Mouse (Mus musculus): ENCODE data around the gene Ints7.

The Ints7 gene

DNA sequence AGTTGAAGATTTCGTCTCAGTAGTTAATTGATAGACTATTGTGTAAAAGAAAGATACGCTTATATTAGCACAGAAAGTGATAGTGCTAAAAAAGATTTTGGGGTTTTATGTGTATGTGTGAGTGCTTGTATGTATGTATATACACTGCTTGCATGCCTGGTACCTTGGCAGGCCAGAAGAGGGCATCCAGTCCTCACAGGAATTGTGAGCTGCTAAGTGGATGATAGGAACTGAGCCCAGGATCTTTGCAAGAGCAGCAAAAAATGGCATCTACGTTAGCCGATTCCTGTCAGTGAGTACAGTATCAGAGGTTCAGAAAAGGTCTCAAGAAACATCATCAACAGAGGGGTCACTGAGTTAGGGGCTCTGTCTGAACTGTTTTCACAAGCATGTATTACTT, 9.0 kb downstream of the Ints7 start:
- no peak for DNase-seq (ENCODE audit: low read depth, low spot score)

DNA sequence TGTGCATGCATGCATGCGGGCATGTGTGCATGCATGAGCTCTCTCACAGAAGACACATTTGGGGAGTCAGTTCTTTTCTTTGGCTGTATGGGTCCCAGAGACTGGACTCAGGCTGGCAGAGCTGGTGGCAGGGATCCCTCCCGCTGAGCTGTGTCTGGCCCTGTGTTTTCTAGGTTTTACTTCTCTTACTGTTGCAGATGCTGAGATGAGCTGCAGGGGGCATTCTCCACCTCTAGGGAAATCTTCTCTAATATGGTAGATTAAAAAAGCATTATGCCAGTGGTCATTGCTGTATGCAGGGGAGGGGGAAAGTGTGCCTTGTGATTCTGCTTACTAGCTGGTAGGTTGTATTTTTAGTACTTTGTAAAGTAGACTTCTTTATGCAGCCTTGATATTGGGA, 10.3 kb downstream of the Ints7 start:
- no peak for DNase-seq (ENCODE audit: low read depth, low spot score)

DNA sequence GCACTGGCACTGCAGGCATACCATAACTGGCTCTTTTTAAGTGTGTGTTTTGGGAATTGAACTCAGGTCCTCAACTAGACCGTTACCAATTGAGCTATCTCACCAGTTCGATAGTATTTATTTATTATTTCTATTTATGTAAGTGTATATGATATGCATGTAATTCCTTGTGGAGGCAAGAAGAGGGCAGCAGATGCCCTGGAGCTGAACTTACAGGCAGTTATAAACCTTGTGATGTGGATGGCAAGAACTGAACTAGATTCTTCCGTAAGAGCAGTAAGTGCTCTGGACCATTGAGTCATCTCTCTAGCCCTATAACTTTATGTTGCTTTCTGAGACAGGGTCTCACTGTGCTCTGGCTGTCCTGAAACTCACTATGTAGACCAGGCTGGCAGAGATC, 11.6 kb downstream of the Ints7 start:
- no peak for DNase-seq (ENCODE audit: low read depth, low spot score)

DNA sequence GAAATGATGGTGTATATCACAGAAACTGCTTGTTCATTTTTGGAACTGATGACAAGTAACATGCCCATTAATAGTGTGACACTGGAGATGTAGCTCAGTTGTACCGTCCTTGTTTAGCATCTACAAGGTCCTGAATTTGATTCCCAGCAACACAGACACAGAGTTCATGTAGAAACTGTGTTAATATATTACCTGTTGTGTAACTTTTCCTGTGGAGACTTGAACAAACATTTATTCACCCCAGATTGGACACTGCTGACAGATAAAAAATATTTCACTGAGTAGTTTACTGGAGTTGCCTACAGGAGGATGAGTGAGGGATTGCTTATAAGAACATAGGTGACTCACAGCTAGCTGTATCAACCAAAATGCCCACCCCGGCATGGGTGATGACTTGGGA, 13.3 kb downstream of the Ints7 start:
- DNase-seq (ENCODE audit: low read depth, low spot score) = no peak

DNA sequence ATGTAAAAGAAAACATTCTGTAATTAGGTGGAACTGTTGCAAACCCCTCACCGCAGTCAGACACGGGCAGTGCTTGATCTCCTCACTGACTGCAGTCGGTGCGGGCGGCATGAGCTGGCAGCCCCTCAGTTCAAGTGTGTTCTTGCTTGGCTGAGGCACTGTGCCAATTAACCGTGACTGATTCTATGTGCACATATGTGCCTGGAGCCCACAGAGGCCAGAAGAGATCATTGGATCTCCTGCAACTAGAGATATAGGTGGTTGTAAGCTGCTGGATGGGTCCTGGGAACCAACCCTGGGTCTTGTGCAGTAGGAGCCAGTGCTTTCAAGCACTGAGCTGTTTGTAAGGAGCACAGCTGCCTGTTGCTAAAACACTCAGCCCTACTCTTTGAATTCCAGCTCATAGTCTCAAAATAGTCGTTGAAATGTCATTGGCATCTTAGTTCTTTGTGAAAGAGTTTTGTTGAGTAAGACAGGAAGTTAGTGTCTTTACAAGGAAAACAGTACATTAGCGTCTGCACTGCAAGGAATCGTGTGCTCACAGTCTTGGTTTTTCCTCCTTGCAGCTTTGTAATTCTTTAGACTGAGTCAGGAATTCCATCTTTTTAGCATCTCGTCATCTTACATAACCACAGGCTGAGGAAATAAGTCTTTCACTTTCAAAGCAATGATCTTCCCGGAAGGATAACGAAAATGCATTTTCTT, 16.7 kb downstream of the Ints7 start:
- DNase-seq (ENCODE audit: low read depth, low spot score) = no peak

DNA sequence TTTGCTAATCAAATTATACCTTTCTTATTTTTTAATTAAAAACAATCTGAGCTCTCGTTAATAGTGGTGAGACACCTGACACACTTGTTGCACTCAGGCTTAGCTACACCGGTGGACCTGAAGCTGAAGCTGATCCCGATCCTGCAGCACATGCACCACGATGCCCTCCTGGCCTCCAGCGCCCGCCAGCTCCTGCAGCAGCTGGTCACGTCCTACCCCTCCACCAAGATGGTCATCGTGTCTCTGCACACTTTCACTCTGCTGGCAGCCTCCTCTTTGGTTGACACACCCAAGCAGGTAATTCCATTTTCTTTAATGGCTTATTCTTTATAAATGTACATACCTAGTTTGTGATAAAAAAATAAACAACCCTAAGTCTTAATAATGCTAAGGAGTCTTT, 20.6 kb downstream of the Ints7 start:
- no peak for DNase-seq (ENCODE audit: low read depth, low spot score)

DNA sequence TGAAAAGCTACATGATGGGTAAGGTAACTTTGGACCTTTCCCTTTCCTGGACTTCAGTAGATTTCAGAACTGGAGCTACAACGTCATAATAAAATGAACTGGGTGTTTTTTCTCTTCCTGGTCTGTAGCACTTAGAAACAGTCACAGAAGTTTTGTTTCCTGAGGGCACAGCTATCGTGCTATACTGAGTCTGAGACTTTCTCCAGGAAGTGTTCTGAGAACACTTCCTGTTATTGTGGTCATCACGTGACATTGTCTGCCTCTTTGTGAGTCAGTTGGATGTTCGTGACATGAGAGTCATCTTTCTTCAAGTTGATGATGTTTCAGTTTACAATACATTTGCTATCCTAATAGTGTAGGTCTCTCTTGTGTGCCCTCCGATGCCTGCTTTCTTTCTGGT, 23.8 kb downstream of the Ints7 start:
- DNase-seq (ENCODE audit: low read depth, low spot score) = no peak

DNA sequence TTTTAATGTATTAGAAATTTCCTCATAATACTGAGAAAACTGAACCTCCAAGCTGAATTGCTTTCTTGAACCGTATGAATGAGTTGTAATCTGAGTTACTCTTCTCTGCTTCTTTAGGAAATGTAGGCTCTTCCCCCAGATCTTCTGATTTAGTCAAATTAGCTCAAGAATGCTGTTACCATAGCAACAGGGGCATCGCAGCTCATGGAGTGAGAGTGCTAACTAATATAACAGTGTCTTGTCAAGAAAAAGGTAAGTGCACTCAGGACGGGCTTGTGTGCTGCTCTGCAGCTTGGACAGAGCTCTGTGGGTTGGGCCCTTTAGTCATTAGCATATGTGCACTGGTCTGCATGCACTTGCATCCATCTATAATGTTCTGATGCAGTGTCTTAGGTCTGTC, 29.3 kb downstream of the Ints7 start:
- DNase-seq (ENCODE audit: low read depth, low spot score) = peak; percentile 24

DNA sequence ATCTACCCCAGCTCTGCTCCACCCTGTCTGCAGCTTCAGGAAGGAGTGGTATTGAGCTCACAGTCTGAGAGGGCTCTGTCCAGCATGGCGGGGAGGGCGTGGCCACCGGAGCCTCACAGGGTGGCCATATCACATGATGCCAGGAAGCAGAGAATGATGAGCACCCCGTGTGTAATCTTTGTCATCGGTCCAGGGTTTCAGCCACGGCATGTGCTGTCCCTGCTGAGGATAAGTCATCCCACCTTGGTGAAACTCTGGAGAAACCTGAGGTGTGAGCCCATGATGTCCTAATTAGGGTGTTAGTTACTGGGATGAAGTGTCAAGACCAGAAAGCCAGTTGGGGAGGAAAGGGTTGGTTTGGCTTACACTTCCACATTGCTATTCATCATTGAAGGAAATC, 33.6 kb downstream of the Ints7 start:
- DNase-seq (ENCODE audit: low read depth, low spot score) = no peak

DNA sequence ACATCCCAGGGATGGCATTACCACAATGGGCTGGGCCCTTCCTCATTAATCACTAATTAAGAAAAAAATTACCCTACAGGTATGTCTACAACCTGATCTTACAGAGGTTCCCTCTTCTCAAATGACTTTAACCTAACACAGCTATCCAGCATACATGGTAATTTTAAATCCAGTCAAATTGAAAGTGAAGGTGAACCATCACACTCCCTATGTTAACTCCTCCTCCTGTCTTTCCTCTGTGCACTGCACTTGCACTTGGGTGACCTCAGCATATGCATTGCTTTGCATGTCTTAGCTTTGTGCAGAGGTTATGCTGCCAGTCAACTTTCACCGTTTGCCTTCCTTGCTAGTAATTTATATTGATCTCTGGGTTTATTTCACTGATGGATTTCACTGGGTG, 34.1 kb downstream of the Ints7 start:
- no peak for DNase-seq (ENCODE audit: low read depth, low spot score)

DNA sequence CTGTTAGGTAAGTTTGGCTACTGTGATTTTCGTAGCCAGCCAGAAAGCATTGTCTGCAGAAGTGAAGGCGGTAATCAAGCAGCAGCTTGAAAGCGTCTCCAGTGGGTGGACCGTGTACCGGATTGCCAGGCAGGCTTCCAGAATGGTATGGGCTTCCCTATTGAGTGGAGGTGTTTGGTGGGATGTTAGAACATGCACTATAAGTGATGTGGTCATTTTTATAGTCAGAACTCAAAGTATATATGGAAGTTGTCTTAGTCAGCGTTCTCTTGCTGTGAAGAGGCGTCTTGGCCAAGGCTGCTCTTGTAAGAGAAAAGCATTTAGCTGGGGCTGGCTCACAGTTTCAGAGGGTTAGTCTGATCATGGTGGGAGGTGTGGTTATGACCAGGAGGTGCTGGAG, 34.9 kb downstream of the Ints7 start:
- no peak for DNase-seq (ENCODE audit: low read depth, low spot score)

DNA sequence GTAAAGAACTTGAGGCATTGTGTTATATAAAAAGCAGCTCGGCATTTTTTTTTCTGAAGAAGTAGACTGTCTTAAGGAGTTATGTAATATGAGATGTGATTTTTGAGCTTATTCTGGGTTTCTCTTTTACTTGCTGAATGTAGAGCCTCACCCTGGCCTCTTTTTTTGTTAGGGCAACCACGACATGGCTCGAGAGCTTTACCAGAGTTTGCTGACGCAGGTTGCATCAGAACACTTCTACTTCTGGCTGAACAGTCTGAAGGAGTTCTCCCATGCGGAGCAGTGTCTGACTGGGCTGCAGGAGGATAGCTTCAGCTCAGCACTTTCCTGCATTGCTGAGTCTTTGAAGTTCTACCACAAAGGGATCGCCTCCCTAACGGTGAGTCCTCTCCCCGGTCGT, 36.2 kb downstream of the Ints7 start:
- DNase-seq (ENCODE audit: low read depth, low spot score) = no peak

DNA sequence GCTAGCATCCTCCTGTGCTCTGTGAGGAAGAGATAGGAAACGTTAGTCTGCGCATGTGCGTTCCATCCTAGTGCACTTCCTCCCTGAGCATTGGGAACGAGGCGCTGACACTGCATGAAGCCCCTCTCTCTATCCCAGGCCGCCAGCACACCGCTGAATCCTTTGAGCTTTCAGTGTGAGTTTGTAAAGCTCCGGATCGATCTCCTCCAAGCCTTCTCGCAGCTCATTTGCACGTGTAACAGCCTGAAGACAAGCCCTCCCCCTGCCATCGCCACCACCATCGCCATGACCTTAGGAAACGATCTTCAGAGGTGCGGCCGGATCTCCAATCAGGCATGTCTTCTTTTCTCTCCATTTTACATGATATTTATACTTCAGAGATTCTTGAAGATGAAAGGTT, 37.4 kb downstream of the Ints7 start:
- no peak for DNase-seq (ENCODE audit: low read depth, low spot score)

DNA sequence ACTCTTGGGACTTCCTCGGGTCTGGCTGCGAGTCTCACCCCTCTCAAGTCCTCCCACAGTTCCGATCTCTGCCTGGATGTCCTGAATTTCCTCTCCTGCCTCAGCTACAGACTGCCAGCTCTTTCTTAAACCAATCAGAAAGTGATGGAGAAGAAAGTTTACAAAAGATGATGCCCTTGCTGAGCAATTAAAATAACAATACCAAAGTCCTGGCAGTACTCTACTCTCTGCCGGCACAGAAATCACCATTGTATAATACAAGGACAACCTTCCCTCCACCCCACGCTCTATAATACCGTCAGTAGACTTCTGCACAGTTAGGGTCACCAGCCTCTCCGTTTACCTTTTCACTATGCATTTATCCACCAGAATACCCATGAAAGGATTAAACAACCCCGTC, 40.8 kb downstream of the Ints7 start:
- no peak for DNase-seq (ENCODE audit: low read depth, low spot score)

DNA sequence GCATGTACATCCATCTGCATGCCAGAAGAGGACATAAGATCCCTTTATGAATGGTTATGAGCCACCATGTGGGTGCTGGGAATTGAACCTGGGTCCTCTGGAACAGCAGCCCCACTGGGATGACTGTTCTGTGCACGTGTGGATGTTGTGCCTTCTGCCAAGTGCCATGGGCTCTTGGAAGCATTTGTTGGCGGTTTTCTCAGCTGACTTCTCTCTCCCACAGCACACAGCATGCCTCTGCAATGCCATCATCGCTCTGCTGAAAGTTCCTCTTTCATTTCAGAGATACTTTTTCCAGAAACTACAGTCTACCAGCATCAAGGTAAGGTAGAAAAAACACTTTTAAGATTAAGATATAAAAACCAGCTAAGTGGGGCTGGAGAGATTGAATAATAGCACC, 42.2 kb downstream of the Ints7 start:
- DNase-seq (ENCODE audit: low read depth, low spot score) = no peak

DNA sequence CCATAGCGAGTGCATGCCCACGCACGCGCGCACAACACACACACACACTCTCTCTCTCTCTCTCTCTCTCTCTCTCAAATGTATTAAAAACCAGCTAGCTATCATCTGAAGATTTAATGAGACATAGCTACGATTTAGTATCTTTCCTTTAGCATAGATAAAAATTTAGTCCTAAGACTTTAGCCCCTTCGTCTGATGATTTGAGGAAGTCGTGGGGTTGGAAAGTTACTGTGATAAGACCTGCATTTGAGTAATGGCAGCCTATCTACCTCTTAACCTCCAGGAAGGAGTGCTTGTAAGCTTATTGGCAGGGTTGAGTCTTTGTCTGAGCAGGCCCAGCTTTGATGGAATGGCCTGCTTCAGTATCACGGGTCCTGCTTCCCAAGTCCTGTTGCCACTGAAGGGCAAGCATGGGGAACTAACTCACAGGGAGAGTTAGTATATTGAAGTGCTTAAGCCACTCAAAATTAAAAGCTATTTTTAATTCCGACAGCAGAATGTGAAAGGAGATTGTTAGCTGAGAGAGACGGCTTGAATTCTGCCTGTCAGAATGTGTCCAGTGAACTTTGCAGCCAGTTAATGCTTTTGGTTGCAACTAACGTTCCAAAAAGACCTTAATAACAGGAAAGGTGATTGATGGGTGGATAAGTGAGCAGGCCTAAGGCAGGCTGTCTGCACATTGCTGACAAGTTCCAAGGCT, 42.8 kb downstream of the Ints7 start:
- DNase-seq (ENCODE audit: low read depth, low spot score) = no peak

DNA sequence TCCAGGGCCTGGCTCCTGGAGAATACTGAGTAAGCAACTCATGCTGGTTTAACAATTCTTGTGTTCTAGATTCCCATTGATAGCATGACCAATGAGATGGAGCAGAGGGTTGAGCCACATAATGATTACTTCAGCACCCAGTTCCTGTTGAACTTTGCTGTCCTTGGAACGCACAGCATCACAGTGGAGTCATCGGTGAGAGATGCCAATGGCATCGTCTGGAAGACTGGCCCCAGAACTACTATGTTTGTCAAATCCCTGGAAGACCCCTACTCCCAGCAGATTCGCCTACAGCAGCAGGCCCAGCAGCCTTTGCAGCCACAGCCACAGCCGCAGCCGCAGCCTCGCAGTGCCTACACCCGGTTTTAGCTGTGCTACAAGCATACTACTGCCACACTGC, 45.7 kb downstream of the Ints7 start:
- no peak for DNase-seq (ENCODE audit: low read depth, low spot score)

DNA sequence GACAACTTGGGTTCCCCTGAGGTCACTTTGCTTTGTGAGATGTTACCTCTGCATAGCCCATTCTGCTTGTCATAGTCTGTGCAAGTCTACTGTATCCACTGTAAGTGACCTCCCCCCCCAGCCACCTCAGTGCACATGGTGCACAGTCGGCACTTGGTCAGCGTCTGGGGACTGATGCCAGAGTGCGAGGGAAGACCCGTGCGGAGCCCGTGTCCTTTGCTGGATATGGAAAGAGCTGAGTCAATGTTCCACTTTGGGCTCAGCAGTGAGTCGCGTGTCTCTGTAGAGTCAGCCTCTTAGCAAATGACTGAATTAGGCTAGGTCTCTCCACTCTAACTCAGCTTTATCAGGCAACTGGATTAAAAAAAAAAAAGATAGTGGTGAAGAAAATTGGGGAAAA, 47.4 kb downstream of the Ints7 start:
- no peak for DNase-seq (ENCODE audit: low read depth, low spot score)

DNA sequence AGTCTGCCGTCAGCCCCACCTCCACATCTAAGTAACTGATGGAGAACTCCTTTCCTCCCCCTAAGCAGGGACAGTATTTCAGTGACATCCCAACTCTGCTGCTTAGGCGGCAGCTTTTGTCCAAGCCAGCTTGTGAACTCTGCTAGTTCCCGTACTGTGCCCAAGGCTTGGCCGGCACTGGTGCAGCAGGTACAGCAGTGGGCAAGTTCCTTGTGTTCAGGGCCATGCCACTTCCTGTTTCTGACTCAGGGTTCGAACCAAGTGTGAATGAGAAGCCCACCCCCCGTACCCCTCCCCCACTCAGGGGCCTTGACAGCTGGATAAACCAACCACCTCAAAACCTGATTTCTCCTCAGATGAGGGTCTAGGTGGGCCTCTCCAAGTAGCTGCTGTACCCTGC, 49.1 kb downstream of the Ints7 start:
- no peak for DNase-seq (ENCODE audit: low read depth, low spot score)

DNA sequence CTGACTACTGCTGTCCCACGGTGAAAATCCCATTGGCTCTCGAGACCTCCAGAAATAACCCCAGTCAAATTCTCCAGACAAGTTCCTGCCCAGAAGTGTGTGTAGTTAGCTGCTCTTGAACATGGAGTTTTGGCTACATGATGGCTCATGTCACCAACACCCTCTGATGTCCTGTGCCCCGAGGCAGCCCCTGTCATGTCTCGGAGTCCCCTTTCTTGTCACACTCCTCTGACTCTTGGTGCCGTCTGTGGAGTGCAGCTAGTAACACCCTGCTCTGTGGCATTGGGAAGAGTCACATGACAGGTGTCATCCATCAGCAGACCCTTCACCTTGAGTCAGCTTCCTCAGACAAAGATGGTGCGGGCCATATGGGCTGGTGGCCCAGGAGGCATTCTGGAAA, 49.6 kb downstream of the Ints7 start:
- DNase-seq (ENCODE audit: low read depth, low spot score) = no peak

DNA sequence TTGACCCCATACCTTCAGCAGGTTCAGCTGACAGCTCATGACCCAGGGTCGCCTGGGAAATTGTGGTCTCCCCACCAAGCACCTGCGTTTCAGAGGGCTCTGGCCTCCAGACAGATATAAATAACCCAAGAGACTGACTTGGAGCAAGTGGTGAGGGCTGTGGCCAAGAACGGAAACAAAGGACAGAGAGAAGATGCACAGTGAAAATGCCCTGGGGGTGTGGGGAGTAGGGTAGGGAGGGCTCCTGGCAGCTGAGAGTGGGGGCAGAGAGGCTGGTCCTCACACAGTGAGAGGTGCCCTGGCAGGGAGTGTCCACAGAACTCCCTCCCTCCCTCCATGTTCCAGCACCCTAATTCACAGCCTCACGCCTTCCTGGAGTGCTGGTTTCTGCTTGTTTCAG, 50.2 kb downstream of the Ints7 start:
- DNase-seq (ENCODE audit: low read depth, low spot score) = no peak

DNA sequence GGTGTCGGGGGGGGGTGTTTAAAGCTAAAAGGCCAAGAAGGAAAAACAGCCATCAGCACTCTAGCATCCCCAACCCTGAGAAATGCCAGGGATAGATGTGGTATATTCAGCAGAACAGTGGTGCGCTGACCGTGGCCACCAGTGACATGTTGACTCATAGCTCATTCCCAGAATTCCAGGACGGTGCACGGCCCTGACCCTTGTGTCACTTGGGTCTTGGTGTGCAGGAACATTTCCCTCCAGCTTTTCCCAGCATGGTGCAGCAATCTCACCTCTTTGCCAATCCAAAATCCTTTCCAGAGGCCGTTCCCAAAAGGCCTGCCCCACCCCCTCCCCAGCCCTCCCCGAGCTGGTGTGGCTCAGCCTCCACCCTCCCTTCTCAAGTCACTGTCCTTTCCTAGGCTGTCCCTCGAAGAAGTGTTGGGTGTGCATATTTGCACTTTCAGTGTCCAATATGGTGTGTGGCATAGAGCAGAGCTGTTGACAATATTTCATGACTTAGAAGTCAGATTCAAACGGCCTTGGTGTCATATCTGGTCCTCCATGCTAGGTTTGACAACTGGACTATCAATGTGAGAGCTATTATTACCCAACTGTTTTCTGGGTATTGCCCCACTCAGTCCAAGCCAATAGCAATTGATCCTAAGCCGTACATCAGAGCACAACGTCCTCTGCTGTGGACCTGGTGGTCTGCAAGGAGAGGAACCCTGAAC, 53.2 kb downstream of the Ints7 start:
- DNase-seq (ENCODE audit: low read depth, low spot score) = no peak

DNA sequence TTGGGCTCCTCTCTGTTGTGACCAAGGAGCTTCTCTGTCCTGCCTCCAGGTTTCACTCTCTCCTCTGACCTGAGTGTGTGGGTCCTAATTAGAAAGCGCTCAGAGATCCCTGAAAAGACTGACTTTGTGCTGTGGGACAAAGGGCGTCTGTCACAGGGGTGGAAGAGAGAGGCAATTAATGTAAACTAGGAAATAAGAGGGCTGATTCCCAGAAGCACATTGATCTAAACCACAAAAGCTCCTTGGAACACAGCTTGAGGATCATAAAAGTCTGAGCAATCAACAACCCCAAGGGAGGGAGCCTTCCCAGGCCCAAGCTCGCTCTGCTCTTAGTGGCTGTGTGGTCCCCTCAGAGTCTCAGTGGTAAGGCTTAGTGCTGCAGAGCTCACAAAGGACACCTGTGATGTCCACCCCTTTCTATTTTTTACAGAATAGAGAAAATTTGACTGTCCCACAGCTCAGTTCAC, 53.8 kb downstream of the Ints7 start:
- no peak for DNase-seq (ENCODE audit: low read depth, low spot score)

Measured in brain, embryonic 18.5 days (tissue).